Mouse (Mus musculus): ENCODE data around the gene Peak1. TPM values are rescaled to one million over a fixed set of nuclear protein-coding genes. Genes with fewer than 3 reads are reported as not detected.

Peak1 gene
- total RNA-seq, 2 experiments from 2014 or later, result 1.4 to 3.8 TPM

DNA sequence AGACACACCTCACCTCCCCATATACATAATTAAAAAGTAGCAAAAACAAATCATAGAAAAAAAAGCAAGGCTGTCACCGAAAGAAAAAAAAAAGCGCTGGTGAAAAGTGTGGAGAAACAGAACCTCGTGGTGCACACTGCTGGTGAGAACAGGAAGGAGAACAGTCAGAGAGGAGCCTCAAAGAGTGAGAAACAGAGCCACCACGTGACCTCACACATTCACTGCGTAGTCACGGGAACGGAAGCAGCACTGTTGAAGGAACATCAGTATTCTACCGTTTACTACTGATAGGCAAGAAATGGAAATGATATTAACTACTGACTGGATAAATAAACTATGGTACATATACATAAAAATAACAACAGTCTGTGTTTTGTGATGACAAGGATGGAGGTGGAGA, 209.1 kb downstream of the Peak1 start:
- no peak for ATAC-seq (replicated peaks; ENCODE audit: low FRiP score, poor library complexity, severe bottlenecking)

DNA sequence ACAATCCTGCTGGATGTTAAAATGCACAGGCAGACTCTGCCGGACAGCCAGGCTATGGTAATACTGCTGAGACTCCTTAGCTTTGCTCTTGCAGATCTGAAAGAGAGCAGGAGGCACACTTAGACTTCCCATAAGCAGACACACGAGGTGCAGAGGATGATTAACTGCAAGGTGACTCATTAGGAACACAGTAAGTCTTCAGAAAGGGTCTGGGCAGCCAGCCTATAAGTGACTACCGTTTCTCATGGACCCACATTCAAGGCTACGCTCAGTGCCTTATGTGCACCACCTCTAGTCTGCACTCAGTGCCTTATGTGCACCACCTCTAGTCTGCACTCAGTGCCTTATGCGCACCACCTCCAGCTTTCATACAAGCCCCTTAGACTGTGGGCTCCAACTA, 210.4 kb downstream of the Peak1 start:
- ATAC-seq (replicated peaks; ENCODE audit: low FRiP score, poor library complexity, severe bottlenecking), result no peak

DNA sequence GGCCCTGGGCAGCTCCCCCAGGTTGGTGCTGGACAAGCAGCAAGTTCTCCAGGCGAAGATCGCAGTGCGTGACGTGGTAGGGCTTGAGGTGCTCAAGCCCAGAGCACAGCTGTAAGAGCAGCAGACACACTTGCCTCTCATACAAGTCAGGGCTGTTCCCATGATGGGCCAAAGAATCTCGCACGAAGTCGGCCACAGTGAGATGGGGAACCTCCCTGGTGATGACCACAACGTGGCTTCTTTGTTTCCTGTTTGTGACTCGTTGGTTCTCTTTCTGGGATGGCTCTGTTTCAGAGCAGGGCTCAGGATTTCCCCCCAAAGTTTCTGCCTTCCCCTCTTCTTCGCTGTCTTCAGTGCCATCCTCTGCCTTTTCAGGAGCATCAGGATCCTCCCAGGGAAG, 210.8 kb downstream of the Peak1 start:
- ATAC-seq (replicated peaks; ENCODE audit: low FRiP score, poor library complexity, severe bottlenecking), result no peak

DNA sequence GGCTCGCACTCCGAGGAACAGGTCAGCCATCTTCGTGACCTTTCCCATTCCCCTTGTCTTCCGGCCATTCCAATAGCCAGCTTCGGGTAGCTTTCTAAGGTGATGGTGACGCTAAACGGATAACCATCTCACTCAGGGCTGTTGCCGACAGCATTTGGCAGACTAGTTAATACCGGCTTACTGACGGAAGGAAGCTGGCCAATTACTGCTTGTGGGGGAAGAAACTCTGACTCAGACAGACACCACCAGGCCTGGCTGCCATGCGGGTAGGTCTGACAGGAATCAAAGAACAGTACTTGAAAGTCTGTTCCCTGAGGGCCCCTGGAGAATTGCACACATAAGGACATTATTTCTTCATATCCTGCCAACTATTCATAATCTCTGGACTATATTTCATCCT, 212.5 kb downstream of the Peak1 start:
- no peak for ATAC-seq (replicated peaks; ENCODE audit: low FRiP score, poor library complexity, severe bottlenecking)

DNA sequence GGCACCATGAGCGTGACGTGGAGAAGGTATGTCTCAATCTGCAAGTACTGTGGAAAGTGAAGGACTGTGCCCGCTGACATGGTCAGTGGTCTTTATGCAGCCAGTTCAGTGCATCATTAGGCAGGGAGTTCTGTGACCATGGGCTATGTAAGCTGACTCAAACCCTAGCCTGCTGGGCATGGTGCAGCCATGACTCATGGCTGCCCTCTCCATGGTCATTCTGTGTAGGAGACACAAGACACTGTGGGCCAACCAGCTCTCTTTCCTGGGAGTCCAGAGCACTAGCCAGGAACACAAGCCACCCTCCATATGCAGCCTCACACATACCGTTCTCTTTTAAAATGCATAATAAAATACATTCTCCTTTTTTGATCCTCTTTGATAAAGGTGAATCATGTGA, 213.6 kb downstream of the Peak1 start:
- ATAC-seq (replicated peaks; ENCODE audit: low FRiP score, poor library complexity, severe bottlenecking), result no peak

DNA sequence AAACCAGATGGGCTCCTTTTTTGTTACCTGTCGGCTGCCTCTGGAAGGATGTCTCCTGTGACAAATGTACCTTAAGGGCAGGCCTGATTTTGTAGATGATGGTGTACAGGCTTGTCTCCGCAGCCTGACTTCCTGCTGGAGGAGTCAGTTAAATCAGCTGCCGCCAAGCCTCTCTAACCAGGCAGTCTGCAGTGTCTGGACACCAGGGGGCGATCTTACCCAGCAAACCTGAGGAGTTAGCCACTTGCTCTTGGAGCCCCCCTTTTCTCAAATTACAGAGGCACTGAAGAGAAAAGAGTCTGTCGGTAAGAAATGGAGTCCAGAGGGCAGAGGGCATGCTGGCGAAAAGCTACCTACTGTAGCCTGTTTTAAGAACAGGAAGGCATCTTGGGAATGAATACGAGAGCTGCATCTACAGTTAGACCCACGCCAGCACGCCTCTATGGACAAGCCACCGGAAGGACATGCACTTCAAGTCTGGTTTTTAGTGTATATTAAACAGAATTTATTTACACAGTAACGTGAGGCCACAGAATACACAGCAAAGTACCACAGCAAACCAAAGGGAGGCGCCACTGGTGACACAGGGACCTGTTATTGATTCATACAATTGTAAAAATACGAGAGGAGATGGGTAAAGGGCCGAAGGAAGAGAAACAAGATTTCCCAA, 217.1 kb downstream of the Peak1 start:
- no peak; the same call in 1 of the 2 replicates for ATAC-seq (replicated peaks; ENCODE audit: low FRiP score, poor library complexity, severe bottlenecking)

DNA sequence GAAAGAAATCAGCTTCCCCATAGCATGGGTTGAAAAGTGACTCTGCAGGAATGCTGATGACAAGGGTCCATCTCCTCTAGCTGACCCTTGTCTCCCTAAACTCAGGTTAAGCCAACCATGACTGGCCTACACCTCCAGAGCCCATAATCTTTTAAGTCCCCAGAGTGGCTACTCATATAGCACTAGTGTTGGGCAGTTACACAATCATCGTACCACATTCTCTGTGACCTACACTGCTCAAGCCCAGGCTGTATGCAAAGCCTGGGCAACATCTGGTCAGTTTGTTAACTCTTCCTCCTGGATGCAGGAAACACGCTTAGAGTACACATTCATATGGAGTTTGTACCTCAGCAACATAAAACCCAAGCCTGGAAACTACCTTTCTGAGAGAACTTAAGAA, 217.7 kb downstream of the Peak1 start:
- ATAC-seq (replicated peaks; ENCODE audit: low FRiP score, poor library complexity, severe bottlenecking), result no peak

DNA sequence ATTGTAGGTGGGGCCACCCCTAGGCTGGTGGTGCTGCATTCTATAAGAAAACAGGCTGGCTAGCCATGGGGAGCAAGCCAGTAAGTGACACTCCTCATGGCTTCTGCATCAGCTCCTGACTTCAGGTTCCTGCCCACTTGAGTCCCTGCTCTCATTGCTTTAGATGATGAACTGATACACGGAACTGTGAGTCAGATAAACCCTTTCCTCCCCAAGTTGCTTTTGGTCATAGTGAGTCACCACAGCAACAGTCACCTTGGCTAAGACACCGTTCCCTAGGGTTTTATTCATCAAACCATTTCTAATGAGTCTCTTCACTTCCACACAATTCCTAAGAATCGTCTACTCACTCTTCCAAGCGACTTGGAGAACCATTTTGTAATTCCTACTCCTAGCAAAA, 220.9 kb downstream of the Peak1 start:
- no peak for ATAC-seq (replicated peaks; ENCODE audit: low FRiP score, poor library complexity, severe bottlenecking)

DNA sequence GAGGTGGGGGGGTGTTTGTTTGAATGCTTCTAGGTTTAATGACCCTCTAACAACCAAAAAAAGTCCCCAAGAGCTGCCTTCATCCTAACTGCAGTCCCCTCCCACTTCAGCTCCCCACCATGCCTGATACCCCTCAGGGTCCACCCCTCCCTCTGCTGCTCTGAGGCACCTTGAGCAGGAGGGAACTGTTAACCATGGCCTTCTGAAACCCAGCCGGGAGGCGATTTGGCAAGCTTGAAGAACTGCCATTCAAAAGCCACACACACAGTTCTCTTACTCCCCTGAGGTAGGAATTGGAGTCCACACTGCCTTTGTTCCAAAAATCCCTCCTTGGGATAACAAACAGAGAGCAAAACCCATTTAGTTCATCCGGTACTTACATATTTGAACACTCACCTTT, 222.7 kb downstream of the Peak1 start:
- no peak for ATAC-seq (replicated peaks; ENCODE audit: low FRiP score, poor library complexity, severe bottlenecking)

DNA sequence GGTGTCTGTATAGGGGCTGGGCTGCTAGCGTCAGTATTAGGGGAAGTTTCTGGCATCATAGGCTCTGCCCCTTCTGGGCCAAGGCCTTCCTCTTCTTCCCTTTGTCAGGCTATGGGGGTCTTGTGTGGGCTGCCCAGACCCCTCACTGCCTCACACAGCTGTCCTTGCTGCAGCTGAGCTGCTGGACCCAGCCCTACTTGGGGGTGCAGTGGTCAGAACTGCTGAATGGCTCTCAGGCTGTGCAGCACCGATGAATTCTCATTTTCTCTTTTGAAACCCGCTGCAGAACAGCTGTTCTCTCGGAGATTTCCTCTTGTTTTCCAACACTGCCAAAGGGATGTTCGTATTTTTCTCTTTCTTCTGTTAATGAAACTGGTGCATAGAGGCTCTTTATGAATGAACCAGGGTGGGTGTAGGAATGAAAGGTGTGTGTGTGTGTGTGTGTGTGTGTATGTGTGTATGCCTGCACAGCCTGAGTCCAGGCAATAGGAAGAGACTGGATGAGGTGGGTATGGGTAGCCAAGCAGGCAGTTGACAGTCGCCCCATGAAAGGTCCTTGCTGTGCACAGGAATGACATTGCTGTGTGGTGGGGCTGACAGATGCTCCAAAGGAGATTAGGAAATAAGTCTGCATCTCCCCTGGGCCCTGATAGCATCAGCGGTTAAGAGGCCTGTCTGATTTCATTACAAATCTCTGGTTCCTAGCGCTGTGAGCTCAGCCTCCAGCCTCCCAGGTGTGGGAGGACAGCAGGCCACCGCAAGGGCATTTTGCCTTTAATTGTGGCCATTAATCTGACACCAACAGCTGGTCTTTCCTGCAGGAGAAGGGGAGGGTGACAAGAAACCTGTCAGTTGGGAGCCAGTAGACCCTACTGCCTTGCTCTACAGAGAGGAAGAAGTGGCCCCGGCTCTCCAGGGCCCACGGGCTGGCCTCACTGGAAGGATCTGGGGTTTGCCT, 226.1 kb downstream of the Peak1 start:
- no peak for ATAC-seq (replicated peaks; ENCODE audit: low FRiP score, poor library complexity, severe bottlenecking)

DNA sequence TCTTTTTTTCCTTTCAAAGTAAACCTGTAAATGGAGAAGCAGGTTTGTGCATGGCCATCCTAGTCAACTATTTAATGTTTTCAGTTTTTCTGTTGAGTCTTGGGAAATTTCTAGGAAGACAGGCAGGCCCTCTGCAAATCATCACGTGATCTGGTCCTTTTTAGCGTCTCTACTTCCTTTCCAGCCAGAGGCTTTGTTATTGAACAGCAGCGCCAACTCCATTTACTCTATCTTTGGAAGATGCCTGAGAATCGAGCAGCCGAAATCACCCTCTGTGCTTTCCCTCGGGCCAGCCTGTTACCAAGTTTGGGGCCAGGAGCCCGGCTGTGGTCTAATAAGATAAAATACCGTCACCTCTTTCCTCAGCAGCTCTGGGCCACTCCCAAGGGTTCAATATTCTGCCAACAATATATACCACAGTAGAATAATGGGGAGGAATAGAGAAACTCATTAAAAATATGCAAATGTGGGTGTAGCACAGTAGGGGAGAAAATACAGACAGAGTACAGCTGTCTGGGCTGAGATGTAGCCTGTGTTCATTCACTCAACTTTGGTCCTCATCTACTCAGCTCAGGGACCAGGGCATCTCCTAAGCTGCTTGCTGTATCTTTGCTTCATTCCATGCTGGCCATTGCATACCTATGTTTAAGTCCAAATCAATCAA, 237.6 kb downstream of the Peak1 start:
- ATAC-seq (replicated peaks; ENCODE audit: low FRiP score, poor library complexity, severe bottlenecking), result no peak

DNA sequence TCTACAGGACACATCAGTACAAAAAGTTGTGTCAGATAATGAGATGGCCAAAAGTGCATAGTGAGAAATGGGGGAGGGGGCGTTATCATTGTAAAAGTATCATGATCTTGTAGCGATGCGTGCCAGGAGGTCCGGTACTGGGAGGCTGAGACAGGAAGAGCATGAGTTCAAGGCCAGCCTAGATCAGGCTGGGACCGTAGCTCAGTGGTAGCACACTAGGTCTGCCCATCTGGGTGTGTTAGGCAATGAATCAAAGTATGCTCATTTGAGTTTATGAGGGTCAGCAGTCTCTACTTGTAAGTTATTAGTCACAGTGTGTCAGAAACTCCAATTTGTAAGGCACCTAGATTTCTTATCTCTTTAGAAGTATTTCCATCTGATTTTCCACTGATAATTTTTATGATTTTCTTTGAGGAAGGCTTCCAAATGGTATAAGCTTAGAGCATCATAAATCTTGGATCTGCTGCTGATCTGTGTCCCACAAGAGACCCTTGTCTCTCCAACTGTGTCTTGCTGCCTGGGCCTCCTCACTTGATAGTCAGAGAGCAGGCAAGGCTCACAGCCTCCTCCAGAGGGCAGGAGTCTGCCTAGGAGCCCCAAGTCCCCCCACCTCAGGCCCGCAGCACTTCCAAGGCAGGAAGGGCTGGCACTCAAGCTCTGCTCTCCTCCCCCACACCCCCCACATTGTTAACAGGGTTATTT, 238.3 kb downstream of the Peak1 start:
- no peak for ATAC-seq (replicated peaks; ENCODE audit: low FRiP score, poor library complexity, severe bottlenecking)

DNA sequence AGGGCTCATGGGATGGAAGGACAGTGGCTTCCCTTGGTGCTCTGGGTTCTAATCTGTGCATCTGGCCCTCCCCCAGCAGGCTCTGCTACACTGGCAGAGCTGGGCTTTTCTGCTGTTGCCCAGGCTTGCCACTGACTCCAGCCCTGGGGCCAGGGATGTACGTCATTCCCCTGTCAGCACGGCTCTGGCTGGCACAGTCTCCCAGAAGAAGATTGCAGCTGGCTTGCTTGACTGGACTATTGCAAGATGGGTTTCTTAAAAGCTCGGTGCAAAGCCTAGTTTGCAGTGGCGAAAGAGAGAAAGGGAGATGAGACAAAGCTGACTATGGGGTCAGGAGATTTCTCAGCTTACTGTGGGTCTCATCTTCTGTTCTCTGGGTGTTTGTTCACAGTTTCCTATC, 240.5 kb downstream of the Peak1 start:
- ATAC-seq (replicated peaks; ENCODE audit: low FRiP score, poor library complexity, severe bottlenecking), result no peak

DNA sequence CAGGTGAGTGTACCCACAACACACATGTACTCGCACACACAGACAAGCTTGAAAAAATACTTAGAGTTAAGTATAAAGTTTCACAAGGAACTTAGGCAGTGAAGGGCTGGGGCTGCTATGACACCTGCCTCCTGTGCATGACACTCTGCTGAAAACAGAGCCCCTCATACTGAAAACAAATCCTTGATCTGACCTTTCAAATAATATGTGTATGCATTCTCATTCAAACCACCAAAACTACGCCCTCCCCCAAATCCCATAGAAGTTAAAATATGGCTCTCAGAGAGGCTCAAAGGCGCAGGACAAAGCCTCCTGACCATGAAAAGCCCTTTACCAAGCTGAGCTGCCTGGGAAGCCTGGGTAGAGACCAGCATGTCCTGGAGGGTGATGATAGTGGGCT, 242.6 kb downstream of the Peak1 start:
- ATAC-seq (replicated peaks; ENCODE audit: low FRiP score, poor library complexity, severe bottlenecking), result no peak

DNA sequence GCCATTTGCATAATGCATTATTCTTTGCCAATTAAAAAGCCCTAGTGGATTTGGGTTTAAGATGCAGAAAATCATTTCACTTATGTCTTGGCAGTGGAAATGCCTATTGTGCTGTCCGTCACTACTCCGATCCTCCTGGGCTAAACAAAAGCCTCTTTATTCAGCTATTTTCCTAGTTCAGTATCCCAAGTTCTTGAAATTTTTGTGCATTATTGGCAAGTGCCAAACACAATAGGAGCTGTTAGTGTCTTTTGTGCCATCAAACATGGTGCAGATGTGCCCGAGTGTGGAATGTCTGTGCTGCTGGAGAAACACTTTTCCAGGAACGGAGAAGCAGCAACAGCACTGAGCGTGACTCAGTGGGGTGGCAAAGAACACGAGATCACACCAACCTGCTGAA, 250.2 kb downstream of the Peak1 start:
- no peak for ATAC-seq (replicated peaks; ENCODE audit: low FRiP score, poor library complexity, severe bottlenecking)

DNA sequence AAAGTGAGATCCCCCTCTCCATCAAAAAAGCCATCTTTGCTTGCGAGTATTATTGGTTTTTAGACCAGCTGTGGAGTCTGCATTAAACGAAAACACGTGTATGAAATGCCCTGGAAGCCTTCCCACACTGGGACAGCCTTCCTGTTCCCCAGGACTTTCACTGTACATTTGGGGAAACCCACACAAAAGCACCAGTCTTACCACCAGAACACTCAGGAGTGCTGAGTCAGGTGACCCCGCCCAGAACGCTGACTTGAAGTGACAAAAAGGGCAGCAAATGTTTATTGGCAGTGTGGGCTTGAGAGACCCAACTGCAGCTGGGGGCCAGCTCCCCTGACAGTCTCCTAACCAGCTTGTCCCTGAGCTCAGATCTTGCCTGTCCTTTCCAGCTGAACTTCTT, 251.7 kb downstream of the Peak1 start:
- ATAC-seq (replicated peaks; ENCODE audit: low FRiP score, poor library complexity, severe bottlenecking), result no peak

DNA sequence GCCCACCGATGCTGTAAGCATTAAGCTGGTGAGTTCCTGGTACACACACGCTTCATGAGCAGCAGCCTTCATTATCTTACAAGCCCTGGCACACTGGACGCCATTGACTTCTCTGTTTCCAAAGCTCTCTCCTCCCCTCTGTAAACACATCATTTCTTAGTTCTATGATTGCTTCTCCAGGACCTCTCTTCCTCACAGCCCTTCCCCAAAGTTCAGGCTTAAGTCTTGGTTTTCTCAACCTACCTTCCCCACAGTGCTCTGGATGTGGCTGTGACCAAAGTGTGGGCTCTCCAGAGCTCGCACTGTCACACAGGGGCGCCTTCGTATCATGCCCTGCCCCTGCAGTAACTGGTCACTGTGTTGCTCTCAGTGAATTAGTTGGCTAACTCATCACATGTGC, 252.5 kb downstream of the Peak1 start, which contains the start of gene Tspan3:
Gene Tspan3, minus strand, starts transcription at position 101 of the 400 bp plus-strand sequence.
- no peak for ATAC-seq (replicated peaks; ENCODE audit: low FRiP score, poor library complexity, severe bottlenecking)

DNA sequence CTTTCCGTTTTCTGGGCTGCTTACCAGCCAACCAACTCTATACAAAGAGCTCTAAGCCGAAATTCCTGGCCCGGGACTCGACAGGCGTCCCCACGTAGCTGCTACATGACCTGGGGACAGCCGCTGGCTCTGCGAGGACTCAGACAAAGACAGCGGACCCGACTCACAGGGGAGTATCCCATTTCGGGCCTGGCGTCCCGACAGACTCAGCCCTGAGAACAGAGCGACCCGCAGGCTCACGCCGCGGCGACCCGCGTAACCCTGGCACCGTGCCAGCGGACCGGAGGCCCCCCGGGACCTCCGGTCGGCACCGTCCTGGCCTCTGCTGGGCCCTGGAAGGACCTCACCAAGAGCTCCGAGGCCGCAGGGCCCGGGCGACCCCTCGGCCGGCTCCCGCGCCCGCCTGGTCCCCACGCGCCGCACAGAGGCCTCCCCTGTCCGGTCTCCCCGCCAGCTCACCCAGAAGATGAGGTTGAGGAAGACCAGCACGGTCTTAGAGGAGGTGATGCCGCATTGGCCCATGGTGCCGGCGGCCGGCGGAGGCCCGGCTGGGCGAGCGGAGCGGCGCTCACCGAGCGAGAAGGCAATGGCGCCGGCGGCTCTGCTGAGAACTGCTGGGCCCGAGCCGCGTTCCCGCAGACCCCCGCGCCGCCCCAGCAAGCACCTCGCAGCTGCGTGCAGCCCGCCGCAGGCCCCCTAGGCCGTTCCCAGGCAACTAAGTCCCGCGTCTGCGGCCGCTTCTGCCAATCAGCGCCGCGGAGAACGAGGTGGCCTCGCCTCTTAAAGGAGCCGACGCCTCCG, 257.3 kb downstream of the Peak1 start:
- ATAC-seq (replicated peaks; ENCODE audit: low FRiP score, poor library complexity, severe bottlenecking), result peak; percentile 75

DNA sequence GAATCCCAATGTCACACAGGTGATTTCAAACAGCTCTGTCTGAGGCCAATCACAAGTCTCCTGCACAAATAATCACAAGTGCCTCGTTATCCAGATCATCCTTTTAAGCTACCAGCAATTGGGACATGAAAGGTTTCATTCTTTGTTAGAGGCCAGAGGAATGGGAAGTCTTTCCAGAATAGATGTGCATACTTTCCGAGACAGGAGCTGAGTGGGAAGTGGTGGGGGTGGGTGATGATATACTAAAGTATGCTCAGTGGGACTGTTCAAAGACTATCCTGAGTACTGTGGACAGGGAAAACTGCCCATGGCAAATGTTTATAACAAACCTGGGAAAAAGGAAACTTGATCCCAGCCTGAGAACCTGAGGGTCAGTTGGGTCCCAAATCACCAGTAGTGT, 258.4 kb downstream of the Peak1 start:
- no peak for ATAC-seq (replicated peaks; ENCODE audit: low FRiP score, poor library complexity, severe bottlenecking)
